Mouse (Mus musculus) kidney, postnatal 0 days (tissue): ENCODE data around the gene Wdr18. TPM values are rescaled to one million over a fixed set of nuclear protein-coding genes. Genes with fewer than 3 reads are reported as not detected.

Source experiments
- ATAC-seq: fragments of 200-750 bp; cut with Nextera tagmentation; replicated peaks from 2 replicates; pipeline ENCODE4 v1.8.0; 2017; ENCODE audit warnings: low read depth, moderate number of reproducible peaks, moderate TSS enrichment, moderate library complexity; ENCODE audit not compliant: low FRiP score
- DNase-seq: peaks from one replicate; pipeline ENCODE4 v3.0.0-alpha.2; 2016; ENCODE audit warnings: low spot score
- H3K27ac ChIP-seq: fragments of 300-500 bp; sonication (generic); 2 replicates; pipeline ENCODE4 v1.5.1; 2014; ENCODE audit warnings: mild to moderate bottlenecking
- H3K27me3 ChIP-seq: fragments of 300-500 bp; sonication (generic); 2 replicates; pipeline ENCODE4 v1.6.1; 2014; ENCODE audit warnings: low read length, mixed read lengths; ENCODE audit not compliant: insufficient read depth
- H3K36me3 ChIP-seq: fragments of 300-500 bp; sonication (generic); 2 replicates; pipeline ENCODE4 v1.6.1; 2014; ENCODE audit warnings: low read length, mixed read lengths; ENCODE audit not compliant: insufficient read depth
- H3K4me1 ChIP-seq: fragments of 300-500 bp; sonication (generic); replicated peaks from 2 replicates; pipeline ENCODE4 v1.6.1; 2014; ENCODE audit warnings: antibody characterized with exemption, low read length, mixed read lengths; ENCODE audit not compliant: insufficient read depth
- H3K4me2 ChIP-seq: fragments of 300-500 bp; sonication (generic); 2 replicates; pipeline ENCODE4 v1.6.1; 2014; ENCODE audit warnings: mild to moderate bottlenecking, low read length, moderate library complexity, mixed read lengths
- H3K4me3 ChIP-seq: fragments of 300-500 bp; sonication (generic); replicated peaks from 2 replicates; pipeline ENCODE4 v1.5.1; 2014; ENCODE audit warnings: low read depth, low read length
- H3K9ac ChIP-seq: fragments of 300-500 bp; sonication (generic); 2 replicates; pipeline ENCODE4 v1.6.1; 2014; ENCODE audit warnings: low read depth, low read length
- H3K9me3 ChIP-seq: fragments of 300-500 bp; sonication (generic); replicated peaks from 2 replicates; pipeline ENCODE4 v1.6.1; 2016; ENCODE audit warnings: low read length, inconsistent platforms, mixed read lengths
- CTCF ChIP-seq: IDR thresholded peaks from 2 replicates; pipeline ENCODE4 v1.5.1; 2016; ENCODE audit warnings: antibody characterized with exemption, low read depth, mild to moderate bottlenecking, moderate library complexity
- WGBS: fragments of 180-500 bp; shearing (Covaris S2); extraction: QIAGEN DNeasy Blood & Tissue Kit; methylation state at CpG from one replicate; pipeline ENCODE4 v1.1.7; 2014; 5-methylcytosine and 5-hydroxymethylcytosine counted together
- polyA plus RNA-seq: library from polyadenylated mRNA; unstranded; fragments of >200 nt; fragmentation: Nextera tagmentation; extraction: Ambion mirVana; gene quantifications from 2 replicates; pipeline ENCODE4 v1.2.1, GENCODE M21; 2015

Wdr18 gene
- polyA plus RNA-seq, 1 experiment from 2014 or later = 78.9 TPM

DNA sequence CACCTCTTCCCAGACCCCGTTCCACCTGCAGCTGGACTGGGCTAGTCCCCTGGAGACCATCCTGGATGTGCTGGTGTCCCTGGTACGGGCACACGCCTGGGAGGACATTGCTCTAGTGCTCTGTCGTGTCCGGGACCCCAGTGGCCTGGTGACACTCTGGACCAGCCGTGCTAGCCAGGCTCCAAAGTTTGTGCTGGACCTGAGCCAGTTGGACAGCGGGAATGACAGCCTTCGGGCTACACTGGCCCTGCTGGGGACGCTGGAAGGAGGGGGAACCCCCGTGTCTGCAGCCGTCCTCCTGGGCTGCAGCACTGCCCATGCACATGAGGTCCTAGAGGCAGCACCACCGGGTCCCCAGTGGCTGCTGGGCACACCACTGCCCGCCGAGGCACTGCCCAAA lies 12.9 kb downstream of the Wdr18 start:
- no peak overlapping the region for H3K4me2 ChIP-seq
- H3K36me3 ChIP-seq = peaks cover 34% of the 10 kb centered on the region
- ATAC-seq (no peak), DNase-seq (no peak)
- peaks cover 14% of the 10 kb centered on the region for H3K4me1 ChIP-seq
- no peak overlapping the region for H3K27ac ChIP-seq
- TF ChIP-seq CTCF = no peak
- WGBS = 52% methylated on average over 14 of the region's 14 CpGs
- H3K9ac ChIP-seq = no peak overlapping the region
- H3K4me3 ChIP-seq = no peak overlapping the region
- no peaks in the 10 kb centered on the region for H3K9me3 ChIP-seq
- no peaks in the 10 kb centered on the region for H3K27me3 ChIP-seq

DNA sequence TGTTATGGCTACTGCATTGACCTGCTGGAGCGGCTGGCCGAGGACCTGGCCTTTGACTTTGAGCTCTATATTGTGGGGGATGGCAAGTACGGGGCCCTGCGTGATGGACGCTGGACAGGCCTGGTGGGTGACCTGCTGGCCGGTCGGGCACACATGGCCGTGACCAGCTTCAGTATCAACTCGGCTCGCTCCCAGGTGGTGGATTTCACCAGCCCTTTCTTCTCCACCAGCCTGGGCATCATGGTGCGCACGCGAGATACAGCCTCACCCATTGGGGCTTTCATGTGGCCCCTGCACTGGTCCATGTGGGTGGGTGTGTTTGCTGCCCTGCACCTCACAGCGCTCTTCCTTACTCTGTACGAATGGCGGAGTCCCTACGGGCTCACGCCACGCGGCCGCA lies 14.1 kb downstream of the Wdr18 start:
- H3K4me2 ChIP-seq = no peak overlapping the region
- H3K36me3 ChIP-seq = peaks cover 38% of the 10 kb centered on the region
- H3K4me1 ChIP-seq = peaks cover 14% of the 10 kb centered on the region
- H3K9ac ChIP-seq = no peak overlapping the region
- no peaks in the 10 kb centered on the region for H3K9me3 ChIP-seq
- no peaks in the 10 kb centered on the region for H3K27me3 ChIP-seq
- WGBS = 87% methylated on average over 21 of the region's 21 CpGs
- no peak for DNase-seq
- TF ChIP-seq CTCF = no peak
- no peak overlapping the region for H3K27ac ChIP-seq
- no peak overlapping the region for H3K4me3 ChIP-seq
- no peak for ATAC-seq

DNA sequence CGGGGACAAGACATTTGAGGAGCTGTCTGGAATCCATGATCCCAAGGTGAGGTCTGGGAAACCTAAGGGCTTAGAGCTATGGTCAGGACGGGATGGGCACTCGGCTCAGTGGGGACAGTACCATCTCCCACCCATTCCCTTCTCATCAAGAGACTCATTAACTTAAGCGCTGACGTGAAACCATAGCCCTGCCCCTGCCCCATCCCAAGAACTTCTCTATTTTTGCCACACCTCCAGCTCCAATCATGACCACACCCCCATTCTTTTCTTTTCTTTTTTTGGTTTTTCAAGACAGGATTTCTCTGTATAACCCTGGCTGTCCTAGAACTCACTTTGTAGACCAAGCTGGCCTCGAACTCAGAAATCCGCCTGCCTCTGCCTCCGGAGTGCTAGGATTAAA lies 14.7 kb downstream of the Wdr18 start:
- no peaks in the 10 kb centered on the region for H3K9me3 ChIP-seq
- no peak for TF ChIP-seq CTCF
- H3K36me3 ChIP-seq = peaks cover 42% of the 10 kb centered on the region
- no peak for ATAC-seq
- 75% methylated on average over 8 of the region's 8 CpGs for WGBS
- no peak overlapping the region for H3K4me2 ChIP-seq
- no peak overlapping the region for H3K9ac ChIP-seq
- H3K4me1 ChIP-seq = peaks cover 11% of the 10 kb centered on the region
- no peak for DNase-seq
- H3K4me3 ChIP-seq = no peak overlapping the region
- H3K27me3 ChIP-seq = no peaks in the 10 kb centered on the region
- H3K27ac ChIP-seq = no peak overlapping the region

DNA sequence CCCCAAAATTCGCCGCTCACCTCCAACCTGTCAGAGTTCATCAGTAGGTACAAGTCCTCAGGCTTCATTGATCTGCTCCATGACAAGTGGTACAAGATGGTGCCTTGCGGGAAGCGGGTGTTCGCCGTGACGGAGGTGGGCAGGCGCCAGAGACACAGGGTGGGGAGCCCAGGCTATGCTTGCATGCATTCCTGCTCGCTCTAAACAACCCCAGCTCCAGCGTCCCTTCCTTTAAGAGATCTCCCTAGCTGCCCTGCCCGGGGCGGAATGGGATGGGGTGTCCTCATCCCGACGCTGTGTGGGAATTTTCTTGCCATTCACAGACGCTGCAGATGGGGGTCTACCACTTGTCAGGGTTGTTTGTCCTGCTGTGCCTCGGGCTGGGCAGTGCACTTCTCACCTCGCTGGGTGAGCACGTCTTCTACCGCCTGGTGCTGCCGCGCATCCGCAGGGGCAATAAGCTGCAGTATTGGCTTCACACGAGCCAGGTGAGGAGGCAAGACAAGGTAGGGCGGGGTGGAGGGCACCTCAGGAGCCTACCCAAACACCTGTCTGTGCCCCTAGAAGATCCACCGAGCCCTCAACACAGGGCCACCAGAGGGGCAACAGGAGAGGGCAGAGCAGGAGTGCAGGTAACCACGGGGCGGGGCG lies 16.2 kb downstream of the Wdr18 start:
- Histone ChIP-seq H3K4me3 (no peak overlapping the region), H3K27ac (no peak overlapping the region), H3K9ac (no peak overlapping the region), H3K9me3 (no peaks in the 10 kb centered on the region), H3K36me3 (peaks cover 44% of the 10 kb centered on the region), H3K4me1 (peaks cover 3% of the 10 kb centered on the region; the same call in 1 of the 2 replicates), H3K4me2 (no peak overlapping the region), H3K27me3 (no peaks in the 10 kb centered on the region)
- no peak for TF ChIP-seq CTCF
- DNase-seq = no peak
- WGBS = 87% methylated on average over 28 of the region's 28 CpGs
- ATAC-seq = no peak

DNA sequence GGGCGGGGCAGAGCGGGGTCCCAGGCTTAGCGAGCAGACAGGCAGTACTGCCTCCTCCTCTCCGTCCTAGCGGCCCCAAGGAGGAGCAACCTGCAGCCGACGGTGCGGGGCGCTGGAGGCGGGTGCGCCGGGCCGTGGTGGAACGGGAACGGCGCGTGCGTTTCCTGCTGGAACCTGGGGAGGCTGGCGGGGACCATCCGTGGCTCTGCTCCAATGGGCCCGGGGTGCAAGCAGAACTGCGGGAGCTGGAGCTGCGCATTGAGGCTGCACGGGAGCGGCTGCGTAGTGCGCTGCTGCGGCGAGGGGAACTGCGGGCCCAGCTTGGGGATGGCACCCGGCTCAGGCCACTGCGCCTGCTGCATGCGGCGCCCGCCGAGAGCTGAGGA lies 16.8 kb downstream of the Wdr18 start:
- Histone ChIP-seq H3K4me2 (no peak overlapping the region), H3K9me3 (no peaks in the 10 kb centered on the region), H3K27ac (no peak overlapping the region), H3K36me3 (peaks cover 44% of the 10 kb centered on the region), H3K4me3 (no peak overlapping the region), H3K9ac (no peak overlapping the region), H3K27me3 (no peaks in the 10 kb centered on the region), H3K4me1 (no peaks in the 10 kb centered on the region)
- WGBS = 78% methylated on average over 30 of the region's 36 CpGs
- DNase-seq (no peak), ATAC-seq (no peak)
- TF ChIP-seq CTCF = no peak

DNA sequence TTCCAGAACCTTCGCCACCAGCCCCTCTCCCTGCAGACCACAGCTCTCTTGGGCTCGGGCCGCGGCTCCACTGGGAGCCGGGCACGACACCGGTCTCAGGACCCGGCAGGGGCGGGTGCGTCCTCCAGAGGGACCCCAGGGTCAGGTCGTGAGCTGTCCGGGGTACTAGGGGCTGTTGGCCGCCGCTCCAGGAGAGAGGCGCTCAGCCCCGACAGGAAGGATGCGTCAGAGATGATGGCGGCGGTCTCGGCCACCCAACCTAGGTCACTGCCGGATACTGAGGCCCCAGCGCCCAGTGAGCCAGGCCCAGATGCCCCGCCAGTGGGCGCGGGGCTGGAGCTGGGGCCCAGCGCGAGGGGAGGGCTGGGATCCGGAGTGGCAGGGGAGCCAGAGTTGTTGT lies 17.4 kb downstream of the Wdr18 start:
- ATAC-seq = no peak
- no peak for DNase-seq
- H3K27ac ChIP-seq = no peak overlapping the region
- TF ChIP-seq CTCF = no peak
- no peaks in the 10 kb centered on the region for H3K27me3 ChIP-seq
- no peak overlapping the region for H3K4me3 ChIP-seq
- no peaks in the 10 kb centered on the region for H3K4me1 ChIP-seq
- peaks cover 44% of the 10 kb centered on the region for H3K36me3 ChIP-seq
- H3K4me2 ChIP-seq = no peak overlapping the region
- 86% methylated on average over 28 of the region's 28 CpGs for WGBS
- no peak overlapping the region for H3K9ac ChIP-seq
- H3K9me3 ChIP-seq = no peaks in the 10 kb centered on the region

DNA sequence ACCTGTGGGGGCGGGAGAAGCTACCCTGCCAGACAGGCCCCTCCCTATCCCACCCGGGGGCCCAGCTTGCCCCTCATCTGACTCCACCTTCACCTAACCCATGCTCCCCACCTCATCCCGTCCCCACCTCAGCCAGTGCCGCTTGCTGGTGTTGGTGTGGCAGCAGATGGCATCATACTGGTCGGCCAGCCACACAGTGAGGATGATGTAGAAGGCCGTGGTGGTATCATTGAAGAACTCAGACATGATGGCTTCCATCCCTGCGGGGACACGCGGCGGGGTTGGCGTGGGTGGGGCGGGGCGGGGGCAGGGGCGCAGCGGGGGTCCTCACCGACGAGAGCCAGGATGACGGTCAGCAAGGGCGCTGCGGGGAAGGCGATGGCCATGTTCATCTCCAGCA lies 18.1 kb downstream of the Wdr18 start:
- Histone ChIP-seq H3K27me3 (no peaks in the 10 kb centered on the region), H3K4me2 (no peak overlapping the region), H3K9ac (no peak overlapping the region), H3K27ac (no peak overlapping the region), H3K4me1 (peaks cover 6% of the 10 kb centered on the region), H3K9me3 (no peaks in the 10 kb centered on the region), H3K36me3 (peaks cover 44% of the 10 kb centered on the region), H3K4me3 (no peak overlapping the region)
- no peak for TF ChIP-seq CTCF
- DNase-seq (no peak), ATAC-seq (no peak)
- WGBS = 97% methylated on average over 20 of the region's 21 CpGs
